Mouse (Mus musculus) liver, embryonic 11.5 days (tissue): ENCODE results near the gene Vpreb3. TPM values are rescaled to one million over a fixed set of nuclear protein-coding genes. Genes with fewer than 3 reads are reported as not detected.

Experiments used
- ATAC-seq: fragments of 200-750 bp; cut with Nextera tagmentation; replicated peaks from 2 replicates; pipeline ENCODE4 v1.8.0; 2017; ENCODE audit warnings: moderate number of reproducible peaks, mild to moderate bottlenecking, moderate TSS enrichment, moderate library complexity; ENCODE audit not compliant: low FRiP score
- DNase-seq: peaks from one replicate; pipeline ENCODE4 v3.0.0-alpha.2; 2017; ENCODE audit warnings: low spot score
- H3K27ac ChIP-seq: fragments of 300-500 bp; sonication (generic); 2 replicates; pipeline ENCODE4 v1.5.1; 2014; ENCODE audit warnings: mild to moderate bottlenecking, low read depth, low read length, control low read depth
- H3K27me3 ChIP-seq: fragments of 300-500 bp; sonication (generic); replicated peaks from 2 replicates; pipeline ENCODE4 v1.6.1; 2014; ENCODE audit warnings: low read length, mixed read lengths; ENCODE audit not compliant: control insufficient read depth, insufficient read depth
- H3K36me3 ChIP-seq: fragments of 300-500 bp; sonication (generic); 2 replicates; pipeline ENCODE4 v1.6.1; 2014; ENCODE audit warnings: mild to moderate bottlenecking, low read length, moderate library complexity, mixed read lengths; ENCODE audit not compliant: control insufficient read depth, insufficient read depth
- H3K4me1 ChIP-seq: fragments of 300-500 bp; sonication (generic); replicated peaks from 2 replicates; pipeline ENCODE4 v1.6.1; 2014; ENCODE audit warnings: low read length, mixed read lengths; ENCODE audit not compliant: control insufficient read depth, insufficient read depth
- H3K4me2 ChIP-seq: fragments of 300-500 bp; sonication (generic); 2 replicates; pipeline ENCODE4 v1.6.1; 2014; ENCODE audit warnings: mild to moderate bottlenecking, control low read depth, moderate library complexity
- H3K4me3 ChIP-seq: fragments of 300-500 bp; sonication (generic); 2 replicates; pipeline ENCODE4 v1.5.1; 2014; ENCODE audit warnings: low read depth, low read length, control low read depth
- H3K9ac ChIP-seq: fragments of 300-500 bp; sonication (generic); 2 replicates; pipeline ENCODE4 v1.6.1; 2014; ENCODE audit warnings: low read depth, low read length, control low read depth
- H3K9me3 ChIP-seq: fragments of 300-500 bp; sonication (generic); 2 replicates; pipeline ENCODE4 v1.6.1; 2016; ENCODE audit warnings: low read length, inconsistent platforms, mixed read lengths; ENCODE audit not compliant: control insufficient read depth
- WGBS: fragments of 180-500 bp; shearing (Covaris S2); extraction: QIAGEN DNeasy Blood & Tissue Kit; methylation state at CpG from one replicate; pipeline ENCODE4 v1.1.7; 2014; 5-methylcytosine and 5-hydroxymethylcytosine counted together
- polyA plus RNA-seq: library from polyadenylated mRNA; unstranded; fragments of >200 nt; fragmentation: Nextera tagmentation; extraction: Ambion mirVana; gene quantifications from 2 replicates; pipeline ENCODE4 v1.2.1, GENCODE M21; 2014

Gene Vpreb3
- polyA plus RNA-seq, 1 experiment from 2014 or later, result 0.96 TPM

- no peaks in the 10 kb centered on the region for H3K9me3 ChIP-seq
- ATAC-seq, result no peak
- 43% methylated on average over 3 of the region's 3 CpGs for WGBS
Measured at GRCm38 (mm10) chr10:75996315-75996714, 53.5 kb downstream of the Vpreb3 start.

More at GRCm38 (mm10) chr10:75996315-75996714, 53.5 kb downstream of the Vpreb3 start:
- Histone ChIP-seq H3K9ac (no peak overlapping the region), H3K27ac (no peak overlapping the region), H3K4me1 (no peaks in the 10 kb centered on the region), H3K4me3 (no peak overlapping the region), H3K27me3 (no peaks in the 10 kb centered on the region), H3K4me2 (no peak overlapping the region), H3K36me3 (no peaks in the 10 kb centered on the region)
- no peak for DNase-seq

Other genes starting within 250 kb of the Vpreb3 start
- 30.3 and 33.3 TPM in 2 replicates for gene Cabin1, start 178.7 kb upstream of the Vpreb3 start, polyA plus RNA-seq
- 198 and 213 TPM in 2 replicates for gene Ddt, start 169.6 kb upstream of the Vpreb3 start, polyA plus RNA-seq
- not detected in 2 replicates for gene Gm20441, start 162.1 kb upstream of the Vpreb3 start, polyA plus RNA-seq
- 6.3 and 7.9 TPM in 2 replicates for gene Gstt3, start 161.6 kb upstream of the Vpreb3 start, polyA plus RNA-seq
- gene Gstt1, start 144.5 kb upstream of the Vpreb3 start, polyA plus RNA-seq, result 40.7 and 43.0 TPM in 2 replicates
- gene Gstt4, start 120.5 kb upstream of the Vpreb3 start, polyA plus RNA-seq, result not detected in 2 replicates
- gene Gstt2, start 105.6 kb upstream of the Vpreb3 start, polyA plus RNA-seq, result 38.4 and 39.6 TPM in 2 replicates
- 2,667 and 2,772 TPM in 2 replicates for gene Mif, start 82.8 kb upstream of the Vpreb3 start, polyA plus RNA-seq
- 4.0 and 5.1 TPM in 2 replicates for gene Derl3, start 49.6 kb upstream of the Vpreb3 start, polyA plus RNA-seq
- 157 and 162 TPM in 2 replicates for gene Smarcb1, start 21.4 kb upstream of the Vpreb3 start, polyA plus RNA-seq
- gene Chchd10, start 9.9 kb upstream of the Vpreb3 start, polyA plus RNA-seq, result 103 and 113 TPM in 2 replicates
- 15.2 and 16.6 TPM in 2 replicates for gene Mmp11, start 6.6 kb upstream of the Vpreb3 start, polyA plus RNA-seq
- gene Gm867, start 2.4 kb upstream of the Vpreb3 start, polyA plus RNA-seq, result 3.2 and 3.4 TPM in 2 replicates
- 0.06 and 0.22 TPM in 2 replicates for gene Gm5134, start 11.5 kb downstream of the Vpreb3 start, polyA plus RNA-seq
- gene Zfp280b, start 89.6 kb downstream of the Vpreb3 start, polyA plus RNA-seq, result 31.2 and 32.9 TPM in 2 replicates
- 0.05 and 0.06 TPM in 2 replicates for gene Slc5a4b, start 167.9 kb downstream of the Vpreb3 start, polyA plus RNA-seq
- gene Slc5a4a, start 204.4 kb downstream of the Vpreb3 start, polyA plus RNA-seq, result 0.08 TPM in 1 of 2 replicates, not detected in the other